ENCODE assay signal across 27 mouse cellular contexts in genomic region chr19:25445842-25446241, GRCm38 (mm10). TPM values are rescaled to one million over a fixed set of nuclear protein-coding genes. Genes with fewer than 3 reads are reported as not detected.
"Had no signal": no experiment of that assay in that cellular context is flagged by ENCODE, and none has a peak within 500 bp of the region (broad histone marks: within the 10 kb centered on the region; RNA-seq: fewer than 3 reads in every experiment).

No protein-coding gene starts in this region.

- H3K4me3 ChIP-seq: layer of hippocampus, adult 2 months; left cerebral cortex, adult 2 months had no signal

- ATAC-seq: liver, postnatal 0 days; lung, postnatal 0 days had no signal

- DNase-seq: kidney, adult 2 months; kidney, postnatal 25 days; layer of hippocampus, postnatal 36 days; liver, postnatal 0 days; lung, embryonic 14.5 days; midbrain, embryonic 14.5 days; thymus, adult 2 months; thymus, postnatal 14 days; thymus, postnatal 4 days had no signal

- H3K4me2 ChIP-seq: lung, embryonic 14.5 days had no signal

- H3K9ac ChIP-seq: liver, embryonic 14.5 days; liver, postnatal 0 days; lung, embryonic 14.5 days had no signal

- H3K27ac ChIP-seq: kidney, postnatal 0 days; layer of hippocampus, adult 2 months; left cerebral cortex, adult 2 months; liver, embryonic 14.5 days; macrophage; stomach, postnatal 0 days had no signal

RNA-seq across cellular contexts. Expression of gene Dmrt1, which starts 59.6 kb away (rescaled TPM):
- total RNA-seq: layer of hippocampus, adult 2 months; layer of hippocampus, postnatal 10 days; layer of hippocampus, postnatal 36 days; left cerebral cortex, adult 2 months; left cerebral cortex, postnatal 10 days; left cerebral cortex, postnatal 36 days; liver, adult 2 months; midbrain, postnatal 0 days had no signal
- polyA plus RNA-seq: kidney, adult 2 months; kidney, embryonic 14.5 days; kidney, postnatal 0 days; large intestine, adult 2 months; liver, adult 2 months; liver, embryonic 14.5 days; liver, postnatal 0 days; lung, embryonic 14.5 days; lung, postnatal 0 days; macrophage; midbrain, embryonic 14.5 days; midbrain, postnatal 0 days; neural tube, embryonic 14.5 days; small intestine, adult 2 months; spleen, adult 2 months; stomach, embryonic 14.5 days; stomach, postnatal 0 days; thymus, adult 2 months had no signal
